Mouse (Mus musculus): ENCODE measurements at regions not wholly inside any gene's neighbourhood (a gene's known extent, or its start where the extent isn't known, plus 50 kb on each side); places are given as distances from the start of the nearest gene placed in this dataset.
"Not testable (repeated sequence)": the region's sequence is repeated elsewhere in the genome, so short reads cannot be mapped to it uniquely, and the experiment has no call there.

GRCm38 (mm10) chr14:71113198-71113597 is 513.6 kb upstream of the Fam160b2 start:
- DNase-seq (ENCODE audit: low spot score), result no peak

- no peak for DNase-seq (ENCODE audit: low spot score)
Observed at GRCm38 (mm10) chr14:71104617-71105016, 505.0 kb upstream of the Fam160b2 start.

GRCm38 (mm10) chr14:71103955-71104354 is 504.3 kb upstream of the Fam160b2 start:
- DNase-seq (ENCODE audit: low spot score), result peak; percentile 69

GRCm38 (mm10) chr14:71095661-71096422 is 496.2 kb upstream of the Fam160b2 start:
- DNase-seq (ENCODE audit: low spot score), result no peak

GRCm38 (mm10) chr14:71092626-71093326 is 493.1 kb upstream of the Fam160b2 start:
- DNase-seq (ENCODE audit: low spot score), result no peak

- DNase-seq (ENCODE audit: low spot score), result no peak
Observed at GRCm38 (mm10) chr14:71085721-71086120, 486.1 kb upstream of the Fam160b2 start.

GRCm38 (mm10) chr14:71082327-71082726 is 482.7 kb upstream of the Fam160b2 start:
- peak; percentile 7 for DNase-seq (ENCODE audit: low spot score)

GRCm38 (mm10) chr14:71075671-71076070 is 476.0 kb upstream of the Fam160b2 start:
- DNase-seq (ENCODE audit: low spot score), result no peak

GRCm38 (mm10) chr14:71074019-71074418 is 474.4 kb upstream of the Fam160b2 start:
- no peak for DNase-seq (ENCODE audit: low spot score)

GRCm38 (mm10) chr14:71065669-71066068 is 466.0 kb upstream of the Fam160b2 start:
- no peak for DNase-seq (ENCODE audit: low spot score)

- no peak for DNase-seq (ENCODE audit: low spot score)
Observed at GRCm38 (mm10) chr14:71056601-71057000, 457.0 kb upstream of the Fam160b2 start.

GRCm38 (mm10) chr14:71055480-71055879 is 455.8 kb upstream of the Fam160b2 start:
- no peak for DNase-seq (ENCODE audit: low spot score)

GRCm38 (mm10) chr14:71053788-71054641 is 454.4 kb upstream of the Fam160b2 start:
- no peak for DNase-seq (ENCODE audit: low spot score)

- no peak for DNase-seq (ENCODE audit: low spot score)
Observed at GRCm38 (mm10) chr14:71047096-71047495, 447.5 kb upstream of the Fam160b2 start.

GRCm38 (mm10) chr14:71043879-71044770 is 444.5 kb upstream of the Fam160b2 start:
- DNase-seq (ENCODE audit: low spot score), result not testable (repeated sequence)

- no peak for DNase-seq (ENCODE audit: low spot score)
Observed at GRCm38 (mm10) chr14:71036620-71037019, 437.0 kb upstream of the Fam160b2 start.

GRCm38 (mm10) chr14:71033586-71033985 is 434.0 kb upstream of the Fam160b2 start:
- no peak for DNase-seq (ENCODE audit: low spot score)

GRCm38 (mm10) chr14:71030164-71030880 is 430.7 kb upstream of the Fam160b2 start:
- peak; percentile 40 for DNase-seq (ENCODE audit: low spot score)

Data from MN1 (cell line).